Mouse (Mus musculus) forebrain, embryonic 11.5 days (tissue): ENCODE results near the gene Stk11. TPM values are rescaled to one million over a fixed set of nuclear protein-coding genes. Genes with fewer than 3 reads are reported as not detected.
A peak's percentile ranks its signal among the peaks of the same experiment; 100 is the strongest.

Experiments
- ATAC-seq: fragments of 200-750 bp; cut with Nextera tagmentation; replicated peaks from 2 replicates; pipeline ENCODE4 v1.8.0; 2017; ENCODE audit warnings: moderate TSS enrichment; ENCODE audit not compliant: low FRiP score
- DNase-seq: peaks from one replicate; pipeline ENCODE4 v3.0.0-alpha.2; 2017; ENCODE audit warnings: low spot score
- H3K27ac ChIP-seq: fragments of 300-500 bp; sonication (generic); 2 replicates; pipeline ENCODE4 v1.5.1; 2014; ENCODE audit warnings: low read depth, low read length
- H3K27me3 ChIP-seq: fragments of 300-500 bp; sonication (generic); 2 replicates; pipeline ENCODE4 v1.6.1; 2014; ENCODE audit warnings: mild to moderate bottlenecking, low read length, mixed read lengths; ENCODE audit not compliant: control insufficient read depth, insufficient read depth
- H3K36me3 ChIP-seq: fragments of 300-500 bp; sonication (generic); 2 replicates; pipeline ENCODE4 v1.6.1; 2014; ENCODE audit warnings: mild to moderate bottlenecking, low read length, moderate library complexity, mixed read lengths; ENCODE audit not compliant: control insufficient read depth, insufficient read depth
- H3K4me1 ChIP-seq: fragments of 300-500 bp; sonication (generic); replicated peaks from 2 replicates; pipeline ENCODE4 v1.6.1; 2014; ENCODE audit warnings: low read length, mixed read lengths; ENCODE audit not compliant: control insufficient read depth, insufficient read depth
- H3K4me2 ChIP-seq: fragments of 300-500 bp; sonication (generic); 2 replicates; pipeline ENCODE4 v1.6.1; 2014; ENCODE audit warnings: low read depth, mild to moderate bottlenecking, low read length, moderate library complexity, mixed read lengths; ENCODE audit not compliant: severe bottlenecking
- H3K4me3 ChIP-seq: fragments of 300-500 bp; sonication (generic); 2 replicates; pipeline ENCODE4 v1.5.1; 2014; ENCODE audit warnings: low read depth, low read length
- H3K9ac ChIP-seq: fragments of 300-500 bp; sonication (generic); 2 replicates; pipeline ENCODE4 v1.6.1; 2014; ENCODE audit warnings: low read length
- H3K9me3 ChIP-seq: fragments of 300-500 bp; sonication (generic); 2 replicates; pipeline ENCODE4 v1.6.1; 2016; ENCODE audit warnings: low read length, mixed read lengths; ENCODE audit not compliant: control insufficient read depth
- WGBS: fragments of 180-500 bp; shearing (Covaris S2); extraction: QIAGEN DNeasy Blood & Tissue Kit; methylation state at CpG from one replicate; pipeline ENCODE4 v1.1.7; 2014; 5-methylcytosine and 5-hydroxymethylcytosine counted together
- polyA plus RNA-seq: library from polyadenylated mRNA; unstranded; fragments of >200 nt; fragmentation: Nextera tagmentation; extraction: Ambion mirVana; gene quantifications from 2 replicates; pipeline ENCODE4 v1.2.1, GENCODE M21; 2014

Gene Stk11
- polyA plus RNA-seq, 1 experiment from 2014 or later = 26.5 TPM

- H3K4me2 ChIP-seq = peak overlapping the region; percentile 73
- peak overlapping the region; percentile 99 for H3K27ac ChIP-seq
- ATAC-seq = no peak
- H3K4me1 ChIP-seq = peaks cover 43% of the 10 kb centered on the region
- peak overlapping the region; percentile 99 for H3K4me3 ChIP-seq
- DNase-seq = peak; percentile 80
- H3K27me3 ChIP-seq = no peaks in the 10 kb centered on the region
- H3K9me3 ChIP-seq = no peaks in the 10 kb centered on the region
- H3K9ac ChIP-seq = peak overlapping the region; percentile 100
- peaks cover 40% of the 10 kb centered on the region for H3K36me3 ChIP-seq
- WGBS = 1% methylated on average over 26 of the region's 26 CpGs
Measured at GRCm38 (mm10) chr10:80151211-80152034, 35.8 kb downstream of the Stk11 start.

- WGBS = 8% methylated on average over 15 of the region's 15 CpGs
- Histone ChIP-seq H3K27me3 (no peaks in the 10 kb centered on the region), H3K9me3 (no peaks in the 10 kb centered on the region), H3K27ac (peak overlapping the region; percentile 99), H3K4me2 (peak overlapping the region; percentile 73), H3K4me3 (peak overlapping the region; percentile 99), H3K9ac (peak overlapping the region; percentile 100), H3K36me3 (peaks cover 47% of the 10 kb centered on the region), H3K4me1 (peaks cover 45% of the 10 kb centered on the region)
- ATAC-seq (no peak), DNase-seq (peak; percentile 74)
Measured at GRCm38 (mm10) chr10:80152071-80152872, 36.7 kb downstream of the Stk11 start.

- no peaks in the 10 kb centered on the region for H3K27me3 ChIP-seq
- DNase-seq (no peak), ATAC-seq (no peak)
- no peaks in the 10 kb centered on the region for H3K9me3 ChIP-seq
- peaks cover 46% of the 10 kb centered on the region for H3K4me1 ChIP-seq
- 43% methylated on average over 3 of the region's 3 CpGs for WGBS
- peaks cover 50% of the 10 kb centered on the region for H3K36me3 ChIP-seq
- 0 out of 2 replicates have a peak overlapping the region, but pooled peaks have one; percentile 99 for H3K27ac ChIP-seq
- peak overlapping the region; percentile 73 for H3K4me2 ChIP-seq
- H3K9ac ChIP-seq = peak overlapping the region; percentile 100
- H3K4me3 ChIP-seq = peak overlapping the region; percentile 99
Measured at GRCm38 (mm10) chr10:80152873-80153260, 37.3 kb downstream of the Stk11 start.

- 91% methylated on average over 19 of the region's 19 CpGs for WGBS
- peaks cover 53% of the 10 kb centered on the region for H3K4me1 ChIP-seq
Measured at GRCm38 (mm10) chr10:80153713-80154112, 38.1 kb downstream of the Stk11 start.

GRCm38 (mm10) chr10:80154384-80154783 is 38.8 kb downstream of the Stk11 start:
- no peak overlapping the region for H3K4me3 ChIP-seq
- peaks cover 59% of the 10 kb centered on the region for H3K4me1 ChIP-seq
- no peak for ATAC-seq
- H3K4me2 ChIP-seq = no peak overlapping the region
- H3K9me3 ChIP-seq = no peaks in the 10 kb centered on the region
- H3K36me3 ChIP-seq = peaks cover 50% of the 10 kb centered on the region
- no peak overlapping the region for H3K27ac ChIP-seq
- H3K9ac ChIP-seq = no peak overlapping the region
- no peaks in the 10 kb centered on the region for H3K27me3 ChIP-seq
- 89% methylated on average over 7 of the region's 7 CpGs for WGBS
- no peak for DNase-seq

More at GRCm38 (mm10) chr10:80153713-80154112, 38.1 kb downstream of the Stk11 start:
- Histone ChIP-seq H3K27ac (no peak overlapping the region), H3K4me2 (no peak overlapping the region), H3K9me3 (no peaks in the 10 kb centered on the region), H3K36me3 (peaks cover 50% of the 10 kb centered on the region), H3K4me3 (peak overlapping the region; percentile 99; the same call in 1 of the 2 replicates), H3K27me3 (no peaks in the 10 kb centered on the region), H3K9ac (no peak overlapping the region)
- DNase-seq (no peak), ATAC-seq (no peak)

- H3K27me3 ChIP-seq = no peaks in the 10 kb centered on the region
- H3K9me3 ChIP-seq = no peaks in the 10 kb centered on the region
- DNase-seq = no peak
- no peak overlapping the region for H3K4me3 ChIP-seq
- H3K4me1 ChIP-seq = peaks cover 63% of the 10 kb centered on the region
- no peak overlapping the region for H3K27ac ChIP-seq
- ATAC-seq = no peak
- WGBS = 54% methylated on average over 1 of the region's 1 CpGs
- no peak overlapping the region for H3K9ac ChIP-seq
- no peak overlapping the region for H3K4me2 ChIP-seq
- peaks cover 50% of the 10 kb centered on the region for H3K36me3 ChIP-seq
Measured at GRCm38 (mm10) chr10:80155277-80155676, 39.7 kb downstream of the Stk11 start.

GRCm38 (mm10) chr10:80156002-80156751 is 40.6 kb downstream of the Stk11 start:
- no peaks in the 10 kb centered on the region for H3K27me3 ChIP-seq
- no peak overlapping the region; the same call in 1 of the 2 replicates for H3K9ac ChIP-seq
- peaks cover 72% of the 10 kb centered on the region for H3K4me1 ChIP-seq
- ATAC-seq (no peak), DNase-seq (no peak)
- H3K9me3 ChIP-seq = no peaks in the 10 kb centered on the region
- WGBS = 88% methylated on average over 29 of the region's 29 CpGs
- H3K36me3 ChIP-seq = peaks cover 50% of the 10 kb centered on the region
- no peak overlapping the region for H3K4me3 ChIP-seq
- peak overlapping the region; percentile 39; the same call in 1 of the 2 replicates for H3K27ac ChIP-seq
- H3K4me2 ChIP-seq = 0 out of 2 replicates have a peak overlapping the region, but pooled peaks have one; percentile 9

- H3K4me1 ChIP-seq = peaks cover 76% of the 10 kb centered on the region
- H3K4me2 ChIP-seq = 0 out of 2 replicates have a peak overlapping the region, but pooled peaks have one; percentile 9
- 73% methylated on average over 7 of the region's 7 CpGs for WGBS
- DNase-seq = no peak
- H3K27ac ChIP-seq = peak overlapping the region; percentile 39; the same call in 1 of the 2 replicates
- H3K4me3 ChIP-seq = no peak overlapping the region
- no peak overlapping the region for H3K9ac ChIP-seq
- peaks cover 47% of the 10 kb centered on the region for H3K36me3 ChIP-seq
- H3K9me3 ChIP-seq = no peaks in the 10 kb centered on the region
- no peak for ATAC-seq
- no peaks in the 10 kb centered on the region for H3K27me3 ChIP-seq
Measured at GRCm38 (mm10) chr10:80156752-80157053, 41.1 kb downstream of the Stk11 start.
